Mouse (Mus musculus): ENCODE results near the gene Gm13697. TPM values are rescaled to one million over a fixed set of nuclear protein-coding genes. Genes with fewer than 3 reads are reported as not detected.

The Gm13697 gene
- total RNA-seq, 2 experiments from 2014 or later = 0.60 to 0.80 TPM

GRCm38 (mm10) chr2:84023319-84023718 lies 38.8 kb downstream of the Gm13697 start:
- intact Hi-C loops (cut with DNase I; ENCODE audit: low total_unique reads) = no loop called here
- no peak for DNase-seq

DNA sequence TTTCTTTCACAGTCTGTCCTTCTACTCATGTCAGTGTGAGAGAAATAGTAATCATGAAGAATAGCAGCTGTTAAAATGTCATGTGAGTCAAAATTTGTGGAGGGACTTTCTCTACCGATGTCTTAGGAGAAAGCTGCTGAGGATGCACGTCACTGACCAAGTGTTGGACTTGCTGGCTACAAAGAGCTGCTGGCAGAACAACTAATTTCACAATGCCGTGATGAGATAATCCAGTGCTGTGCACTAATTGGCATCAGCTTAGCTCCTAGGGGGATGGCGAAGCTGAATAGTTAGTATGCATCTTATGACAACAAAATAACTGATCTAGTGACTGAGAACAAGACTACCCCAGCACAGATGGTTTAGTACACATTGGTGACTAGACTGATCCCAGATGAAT lies 40.7 kb downstream of the Gm13697 start:
- DNase-seq = peak; percentile 25
- intact Hi-C loops (cut with DNase I; ENCODE audit: low total_unique reads) = no loop called here

- no peak for DNase-seq
- intact Hi-C loops (cut with DNase I; ENCODE audit: low total_unique reads) = no loop called here
These were observed 48.0 kb downstream of the Gm13697 start for GRCm38 (mm10) chr2:84032505-84032904.

- no peak for DNase-seq
- intact Hi-C loops (cut with DNase I; ENCODE audit: low total_unique reads) = no loop called here
These were observed 51.5 kb downstream of the Gm13697 start for GRCm38 (mm10) chr2:84035997-84036396.

Other genes with a start within 250 kb of the Gm13697 start
- 1 to 10 TPM; 2.6 to 2.8 TPM for gene Fam171b, start 172.1 kb upstream of the Gm13697 start, total RNA-seq (2021)
- not detected for gene Zswim2, start 43.5 kb upstream of the Gm13697 start, total RNA-seq (2021)
- gene Gm13698, start 29.1 kb upstream of the Gm13697 start, total RNA-seq (2021) = under 1 TPM; 0.60 to 0.80 TPM
- under 1 TPM; 0.60 to 0.80 TPM for gene Gm13693, start 23.2 kb upstream of the Gm13697 start, total RNA-seq (2021)
- under 1 TPM in 1 of 2 experiments, not detected in 1; 0.60 TPM for gene Gm13695, start 17.4 kb upstream of the Gm13697 start, total RNA-seq (2021)
- gene Gm13696, start 11.6 kb upstream of the Gm13697 start, total RNA-seq (2021) = under 1 TPM; 0.60 to 0.80 TPM
- under 1 TPM; 0.60 to 0.80 TPM for gene Gm13694, start 5.8 kb upstream of the Gm13697 start, total RNA-seq (2021)
- under 1 TPM; 0.60 to 0.80 TPM for gene Gm13691, start 5.8 kb downstream of the Gm13697 start, total RNA-seq (2021)

Data from gastrocnemius, postnatal 14 days (tissue).